8 mouse cellular contexts compared by ENCODE assay signal in genomic region chr4:109251605-109252004, GRCm38 (mm10). TPM values are rescaled to one million over a fixed set of nuclear protein-coding genes. Genes with fewer than 3 reads are reported as not detected.
DNase-seq lines count a peak whose midpoint lies in the region; ATAC-seq lines count a peak whose summit lies in the region.

No protein-coding gene starts in this region.

- peak; percentile 61 for ATAC-seq in erythroid progenitor cell, adult 5-6 weeks (replicated peaks; ENCODE audit: low FRiP score, poor library complexity, severe bottlenecking)
- peak; percentile 73 for ATAC-seq in megakaryocyte progenitor cell, adult 5-6 weeks (replicated peaks; ENCODE audit: poor library complexity)

- DNase-seq in cerebellum, postnatal 10 days: peak; percentile 43 to 46
- DNase-seq in cerebellum, adult 9-11 months: no peak
- peak; percentile 28 for DNase-seq in ovary, postnatal 36 days (ENCODE audit: low spot score)
- DNase-seq in ovary, postnatal 14 days (ENCODE audit: low spot score): no peak
- no peak for DNase-seq in urinary bladder, postnatal 25 days (ENCODE audit: low spot score)
- no peak for DNase-seq in frontal cortex, postnatal 36 days (ENCODE audit: low spot score in 2 of 2)

RNA-seq across cellular contexts. Expression of gene Calr4, which starts 17.3 kb away (rescaled TPM):
- total RNA-seq in erythroid progenitor cell, adult 5-6 weeks (2015; ENCODE audit: low replicate concordance): not detected in 2 replicates
- total RNA-seq in erythroid progenitor cell, adult 5-6 weeks (2017; ENCODE audit: low replicate concordance): not detected in 2 replicates
- 0.20 TPM in 1 of 2 replicates, not detected in the other for total RNA-seq in megakaryocyte progenitor cell, adult 5-6 weeks (2015)
- not detected in 2 replicates for total RNA-seq in megakaryocyte progenitor cell, adult 5-6 weeks (2017)

RNA-seq across cellular contexts. Expression of gene Eps15, which starts 28.5 kb away (rescaled TPM):
- 121 and 126 TPM in 2 replicates for total RNA-seq in erythroid progenitor cell, adult 5-6 weeks (2015; ENCODE audit: low replicate concordance)
- total RNA-seq in erythroid progenitor cell, adult 5-6 weeks (2017; ENCODE audit: low replicate concordance): 137 and 170 TPM in 2 replicates
- total RNA-seq in megakaryocyte progenitor cell, adult 5-6 weeks (2015): 57.6 and 60.4 TPM in 2 replicates
- 36.5 and 43.3 TPM in 2 replicates for total RNA-seq in megakaryocyte progenitor cell, adult 5-6 weeks (2017)

RNA-seq across cellular contexts. Expression of gene Osbpl9, which starts 49.5 kb away (rescaled TPM):
- total RNA-seq in erythroid progenitor cell, adult 5-6 weeks (2015; ENCODE audit: low replicate concordance): 71.0 and 90.1 TPM in 2 replicates
- total RNA-seq in erythroid progenitor cell, adult 5-6 weeks (2017; ENCODE audit: low replicate concordance): 29.3 and 32.2 TPM in 2 replicates
- 77.4 and 99.6 TPM in 2 replicates for total RNA-seq in megakaryocyte progenitor cell, adult 5-6 weeks (2015)
- total RNA-seq in megakaryocyte progenitor cell, adult 5-6 weeks (2017): 61.7 and 64.3 TPM in 2 replicates

Comparison
In these comparisons a context has a peak if more than half of its experiments do, and no peak if none do; other contexts are left out.
1. DNase-seq: peak in cerebellum, postnatal 10 days (2 of 2) and ovary, postnatal 36 days (single experiment); none in cerebellum, adult 9-11 months (single experiment), ovary, postnatal 14 days (single experiment), urinary bladder, postnatal 25 days (single experiment) and frontal cortex, postnatal 36 days (0 of 2).